Mouse (Mus musculus): ENCODE measurements around the gene Ifi27. TPM values are rescaled to one million over a fixed set of nuclear protein-coding genes. Genes with fewer than 3 reads are reported as not detected.

Gene Ifi27
- polyA plus RNA-seq, 1 experiment, result 118 TPM

- H3K79me2 ChIP-seq (ENCODE audit: control insufficient read depth, insufficient read depth), result no peaks in the 10 kb centered on the region
- peaks cover 37% of the 10 kb centered on the region for H3K36me3 ChIP-seq (ENCODE audit: control insufficient read depth, insufficient read depth)
- no peaks in the 10 kb centered on the region for H3K27me3 ChIP-seq (ENCODE audit: control insufficient read depth, insufficient read depth, insufficient read length)
- TF ChIP-seq POLR2AphosphoS2 (IDR thresholded peaks at IDR 0.05; ENCODE audit: insufficient read length, low read depth) (no peak), TCF3 (IDR thresholded peaks at IDR 0.05; ENCODE audit: insufficient read length, low read depth) (no peak), MYOG (IDR thresholded peaks at IDR 0.05; ENCODE audit: control insufficient read depth in 1 of 3, insufficient read depth in 1 of 3, insufficient read length in 2 of 3, low read depth in 2 of 3) (no peak)
- no peak within 1 kb of the TSS for H3K4me2 ChIP-seq (ENCODE audit: low read depth)
- H3ac ChIP-seq (ENCODE audit: control insufficient read depth, insufficient read length), result no peak within 1 kb of the TSS
- H3K4me3 ChIP-seq, result no peak within 1 kb of the TSS
Measured at GRCm38 (mm10) chr12:103407720-103408119, 26.3 kb upstream of the Ifi27 start, which contains the start of gene 9330161L09Rik. 9330161L09Rik (minus strand) TSS chr12:103407820.

- no peak overlapping the region for H3K4me3 ChIP-seq
- H3K36me3 ChIP-seq (ENCODE audit: control insufficient read depth, insufficient read depth), result peaks cover 41% of the 10 kb centered on the region
- H3K4me2 ChIP-seq (ENCODE audit: low read depth), result no peak overlapping the region
- no peak overlapping the region for H3ac ChIP-seq (ENCODE audit: control insufficient read depth, insufficient read length)
- H3K27me3 ChIP-seq (ENCODE audit: control insufficient read depth, insufficient read depth, insufficient read length), result no peaks in the 10 kb centered on the region
- H3K79me2 ChIP-seq (ENCODE audit: control insufficient read depth, insufficient read depth), result no peaks in the 10 kb centered on the region
- TF ChIP-seq USF1 (IDR thresholded peaks at IDR 0.05; ENCODE audit: low read depth) (no peak), TCF3 (IDR thresholded peaks at IDR 0.05; ENCODE audit: insufficient read length, low read depth) (no peak), POLR2AphosphoS2 (IDR thresholded peaks at IDR 0.05; ENCODE audit: insufficient read length, low read depth) (no peak), E2F4 (IDR thresholded peaks at IDR 0.05; ENCODE audit: insufficient read depth) (no peak), REST (IDR thresholded peaks at IDR 0.05; ENCODE audit: insufficient read depth, insufficient read length) (no peak), TCF12 (IDR thresholded peaks at IDR 0.05; ENCODE audit: insufficient read depth, poor library complexity, severe bottlenecking) (no peak), CEBPB (IDR thresholded peaks at IDR 0.05; ENCODE audit: insufficient read depth, poor library complexity, severe bottlenecking) (no peak), MYOG (IDR thresholded peaks at IDR 0.05; ENCODE audit: control insufficient read depth in 1 of 3, insufficient read depth in 1 of 3, insufficient read length in 2 of 3, low read depth in 2 of 3) (no peak), MAX (IDR thresholded peaks at IDR 0.05; ENCODE audit: low read depth) (no peak), MYOD1 (IDR thresholded peaks at IDR 0.05; ENCODE audit: control insufficient read depth in 1 of 3, insufficient read length in 2 of 3, low read depth in 2 of 3) (no peak), SRF (IDR thresholded peaks at IDR 0.05; ENCODE audit: control insufficient read depth, insufficient read length, low read depth) (no peak), POLR2A (IDR thresholded peaks at IDR 0.05; ENCODE audit: insufficient read length, low read depth) (no peak)
Measured at GRCm38 (mm10) chr12:103408144-103408543, 25.9 kb upstream of the Ifi27 start.

- Histone ChIP-seq H3K4me3 (peak overlapping the region; percentile 62), H3K36me3 (ENCODE audit: control insufficient read depth, insufficient read depth) (peaks cover 14% of the 10 kb centered on the region), H3K4me2 (ENCODE audit: low read depth) (peak overlapping the region; percentile 80), H3ac (ENCODE audit: control insufficient read depth, insufficient read length) (peak overlapping the region; percentile 22), H3K79me2 (ENCODE audit: control insufficient read depth, insufficient read depth) (peaks cover 54% of the 10 kb centered on the region), H3K27me3 (ENCODE audit: control insufficient read depth, insufficient read depth, insufficient read length) (no peaks in the 10 kb centered on the region)
- TF ChIP-seq MYOD1 (IDR thresholded peaks at IDR 0.05; ENCODE audit: control insufficient read depth in 1 of 3, insufficient read length in 2 of 3, low read depth in 2 of 3), result no peak
- no peak for TF ChIP-seq CEBPB (IDR thresholded peaks at IDR 0.05; ENCODE audit: insufficient read depth, poor library complexity, severe bottlenecking)
- TF ChIP-seq POLR2AphosphoS2 (IDR thresholded peaks at IDR 0.05; ENCODE audit: insufficient read length, low read depth), result no peak
- no peak for TF ChIP-seq TCF12 (IDR thresholded peaks at IDR 0.05; ENCODE audit: insufficient read depth, poor library complexity, severe bottlenecking)
- TF ChIP-seq MYOG (IDR thresholded peaks at IDR 0.05; ENCODE audit: control insufficient read depth in 1 of 3, insufficient read depth in 1 of 3, insufficient read length in 2 of 3, low read depth in 2 of 3), result no peak
- no peak for TF ChIP-seq TCF3 (IDR thresholded peaks at IDR 0.05; ENCODE audit: insufficient read length, low read depth)
- TF ChIP-seq REST (IDR thresholded peaks at IDR 0.05; ENCODE audit: insufficient read depth, insufficient read length), result no peak
- no peak for TF ChIP-seq USF1 (IDR thresholded peaks at IDR 0.05; ENCODE audit: low read depth)
- TF ChIP-seq POLR2A (IDR thresholded peaks at IDR 0.05; ENCODE audit: insufficient read length, low read depth), result no peak
- TF ChIP-seq E2F4 (IDR thresholded peaks at IDR 0.05; ENCODE audit: insufficient read depth), result no peak
- TF ChIP-seq SRF (IDR thresholded peaks at IDR 0.05; ENCODE audit: control insufficient read depth, insufficient read length, low read depth), result no peak
- TF ChIP-seq MAX (IDR thresholded peaks at IDR 0.05; ENCODE audit: low read depth), result no peak
Measured at GRCm38 (mm10) chr12:103425016-103425728, 8.8 kb upstream of the Ifi27 start.

GRCm38 (mm10) chr12:103425729-103426470 lies 8.1 kb upstream of the Ifi27 start, which contains the start of gene Ddx24:
Ddx24 (minus strand) TSS chr12:103425830.
- peaks cover 46% of the 10 kb centered on the region for H3K79me2 ChIP-seq (ENCODE audit: control insufficient read depth, insufficient read depth)
- peak within 1 kb of the TSS; percentile 22 for H3ac ChIP-seq (ENCODE audit: control insufficient read depth, insufficient read length)
- H3K4me2 ChIP-seq (ENCODE audit: low read depth), result peak within 1 kb of the TSS; percentile 84
- peak within 1 kb of the TSS; percentile 62 for H3K4me3 ChIP-seq
- TF ChIP-seq SRF (IDR thresholded peaks at IDR 0.05; ENCODE audit: control insufficient read depth, insufficient read length, low read depth), result peak; percentile 53
- peak; percentile 85 for TF ChIP-seq POLR2AphosphoS2 (IDR thresholded peaks at IDR 0.05; ENCODE audit: insufficient read length, low read depth)
- peak; percentile 86 for TF ChIP-seq POLR2A (IDR thresholded peaks at IDR 0.05; ENCODE audit: insufficient read length, low read depth)
- no peak for TF ChIP-seq REST (IDR thresholded peaks at IDR 0.05; ENCODE audit: insufficient read depth, insufficient read length)
- TF ChIP-seq TCF12 (IDR thresholded peaks at IDR 0.05; ENCODE audit: insufficient read depth, poor library complexity, severe bottlenecking), result no peak
- peaks cover 14% of the 10 kb centered on the region for H3K36me3 ChIP-seq (ENCODE audit: control insufficient read depth, insufficient read depth)
- H3K27me3 ChIP-seq (ENCODE audit: control insufficient read depth, insufficient read depth, insufficient read length), result no peaks in the 10 kb centered on the region

Data from myocyte (in vitro differentiated cells).